Mouse (Mus musculus) brain, embryonic 14.5 days (tissue): Measurements from ENCODE around the gene 4930578C19Rik. TPM values are rescaled to one million over a fixed set of nuclear protein-coding genes. Genes with fewer than 3 reads are reported as not detected.
"Not testable (repeated sequence)": the region's sequence is repeated elsewhere in the genome, so short reads cannot be mapped to it uniquely, and the experiment has no call there.

Experiments used
- DNase-seq: peaks from one replicate; pipeline ENCODE4 v3.0.0-alpha.2; 2011; ENCODE audit warnings: low read depth
- CTCF ChIP-seq: fragments of 200-500 bp; IDR thresholded peaks from 2 replicates; pipeline ENCODE4 v1.5.1; 2012; ENCODE audit warnings: inconsistent platforms, mild to moderate bottlenecking, moderate library complexity, borderline replicate concordance; ENCODE audit not compliant: insufficient read depth, insufficient read length; ENCODE audit errors: extremely low read depth
- POLR2A ChIP-seq: fragments of 200-500 bp; IDR thresholded peaks from 2 replicates; pipeline ENCODE4 v1.6.1; 2012; ENCODE audit warnings: mild to moderate bottlenecking, inconsistent platforms, borderline replicate concordance; ENCODE audit not compliant: poor library complexity, insufficient read depth, insufficient read length, severe bottlenecking; ENCODE audit errors: extremely low read depth
- polyA plus RNA-seq: library from polyadenylated mRNA; depleted of rRNA; stranded (reverse); fragments of >200 nt; gene quantifications from 2 replicates; pipeline ENCODE4 v1.2.3, GENCODE M21; 2012

Gene 4930578C19Rik
- polyA plus RNA-seq, 1 experiment: 1.2 TPM

GRCm38 (mm10) chrX:18396700-18397099, 64.5 kb downstream of the 4930578C19Rik start:
- no peak for DNase-seq
- no peak for TF ChIP-seq CTCF
- no peak for TF ChIP-seq POLR2A

DNA sequence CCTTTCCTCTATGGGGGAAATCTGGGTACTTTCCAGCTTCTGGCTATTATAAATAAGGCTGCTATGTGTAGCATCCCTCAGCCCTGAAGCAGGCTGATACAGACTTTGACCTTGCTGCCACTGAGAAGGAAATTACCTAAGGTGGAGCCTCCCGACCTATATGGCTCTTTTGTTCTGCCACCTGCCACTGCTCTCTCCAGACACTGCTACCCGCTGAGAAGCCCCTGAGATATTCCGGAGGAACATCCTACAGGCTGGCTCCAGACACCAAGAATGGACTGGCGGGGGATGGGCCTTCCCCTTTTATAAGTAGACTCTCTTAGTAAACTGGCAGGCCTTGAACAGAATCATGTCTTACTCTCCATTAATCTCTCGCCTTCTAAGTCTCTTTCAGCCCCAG, 77.0 kb downstream of the 4930578C19Rik start:
- not testable (repeated sequence) for DNase-seq
